Mouse (Mus musculus) hindbrain, postnatal 0 days (tissue): ENCODE data around the gene Gm18596. TPM values are rescaled to one million over a fixed set of nuclear protein-coding genes. Genes with fewer than 3 reads are reported as not detected.
A peak's percentile ranks its signal among the peaks of the same experiment; 100 is the strongest.
"Not testable (repeated sequence)": the region's sequence is repeated elsewhere in the genome, so short reads cannot be mapped to it uniquely, and the experiment has no call there.

ENCODE experiments used
- ATAC-seq: fragments of 200-750 bp; cut with Nextera tagmentation; 2 replicates; pipeline ENCODE4 v1.8.0; 2017; ENCODE audit warnings: mild to moderate bottlenecking, moderate TSS enrichment, moderate library complexity
- DNase-seq: peaks from one replicate; pipeline ENCODE4 v3.0.0-alpha.2; 2015; ENCODE audit warnings: low spot score
- H3K27ac ChIP-seq: fragments of 300-500 bp; sonication (generic); 2 replicates; pipeline ENCODE4 v1.5.1; 2014; ENCODE audit warnings: mild to moderate bottlenecking
- H3K27me3 ChIP-seq: fragments of 300-500 bp; sonication (generic); 2 replicates; pipeline ENCODE4 v1.6.1; 2014; ENCODE audit warnings: low read length, mixed read lengths; ENCODE audit not compliant: insufficient read depth
- H3K36me3 ChIP-seq: fragments of 300-500 bp; sonication (generic); 2 replicates; pipeline ENCODE4 v1.6.1; 2014; ENCODE audit warnings: low read length, mixed read lengths; ENCODE audit not compliant: insufficient read depth
- H3K4me1 ChIP-seq: fragments of 300-500 bp; sonication (generic); 2 replicates; pipeline ENCODE4 v1.6.1; 2014; ENCODE audit warnings: antibody characterized with exemption, low read length, mixed read lengths; ENCODE audit not compliant: insufficient read depth
- H3K4me2 ChIP-seq: fragments of 300-500 bp; sonication (generic); 2 replicates; pipeline ENCODE4 v1.6.1; 2014; ENCODE audit warnings: low read depth, mild to moderate bottlenecking, low read length, moderate library complexity, mixed read lengths
- H3K4me3 ChIP-seq: fragments of 300-500 bp; sonication (generic); 2 replicates; pipeline ENCODE4 v1.5.1; 2014; ENCODE audit warnings: low read length
- H3K9ac ChIP-seq: fragments of 300-500 bp; sonication (generic); replicated peaks from 2 replicates; pipeline ENCODE4 v1.6.1; 2014; ENCODE audit warnings: mild to moderate bottlenecking, low read length, moderate library complexity, mixed read lengths
- H3K9me3 ChIP-seq: fragments of 300-500 bp; sonication (generic); 2 replicates; pipeline ENCODE4 v1.6.1; 2016; ENCODE audit warnings: low read length, mixed read lengths
- CTCF ChIP-seq: IDR thresholded peaks from 2 replicates; pipeline ENCODE4 v1.5.1; 2016; ENCODE audit warnings: antibody characterized with exemption, control low read depth, low read depth
- WGBS: fragments of 180-500 bp; shearing (Covaris S2); extraction: QIAGEN DNeasy Blood & Tissue Kit; methylation state at CpG from one replicate; pipeline ENCODE4 v1.1.7; 2014; 5-methylcytosine and 5-hydroxymethylcytosine counted together
- polyA plus RNA-seq: library from polyadenylated mRNA; unstranded; fragments of >200 nt; fragmentation: Nextera tagmentation; extraction: Ambion mirVana; gene quantifications from 2 replicates; pipeline ENCODE4 v1.2.1, GENCODE M21; 2015
- total RNA-seq: library from RNA; depleted of rRNA; stranded (reverse); fragments of >200 nt; gene quantifications from 2 replicates; pipeline ENCODE4 v1.2.3, GENCODE M21; 2014

Gm18596 gene
- total and polyA plus RNA-seq, 2 experiments from 2014 or later: not detected

- WGBS: 95% methylated on average over 1 of the region's 1 CpGs
- ATAC-seq: no peak
- H3K36me3 ChIP-seq: no peaks in the 10 kb centered on the region
- H3K27ac ChIP-seq: no peak overlapping the region
- H3K4me3 ChIP-seq: no peak overlapping the region
- no peaks in the 10 kb centered on the region for H3K4me1 ChIP-seq
- no peak for DNase-seq
- H3K9me3 ChIP-seq: no peaks in the 10 kb centered on the region
- TF ChIP-seq CTCF: no peak
- no peak overlapping the region for H3K9ac ChIP-seq
- H3K27me3 ChIP-seq: no peaks in the 10 kb centered on the region
- no peak overlapping the region for H3K4me2 ChIP-seq
These were observed 6.5 kb downstream of the Gm18596 start for GRCm38 (mm10) chr10:77735928-77736327.

- Histone ChIP-seq H3K4me2 (no peak overlapping the region), H3K4me1 (no peaks in the 10 kb centered on the region), H3K27ac (no peak overlapping the region), H3K4me3 (no peak overlapping the region), H3K27me3 (no peaks in the 10 kb centered on the region), H3K36me3 (no peaks in the 10 kb centered on the region), H3K9ac (no peak overlapping the region), H3K9me3 (no peaks in the 10 kb centered on the region)
- no peak for DNase-seq
- ATAC-seq: no peak
- TF ChIP-seq CTCF: peak; percentile 34
- WGBS: 55% methylated on average over 4 of the region's 4 CpGs
These were observed 13.2 kb downstream of the Gm18596 start for GRCm38 (mm10) chr10:77729241-77729640.

GRCm38 (mm10) chr10:77728280-77728679 lies 14.2 kb downstream of the Gm18596 start:
- Histone ChIP-seq H3K9me3 (no peaks in the 10 kb centered on the region), H3K4me3 (no peak overlapping the region), H3K4me1 (no peaks in the 10 kb centered on the region), H3K27ac (no peak overlapping the region), H3K4me2 (no peak overlapping the region), H3K36me3 (no peaks in the 10 kb centered on the region), H3K9ac (no peak overlapping the region), H3K27me3 (no peaks in the 10 kb centered on the region)
- TF ChIP-seq CTCF: peak; percentile 28
- no peak for DNase-seq
- WGBS: 68% methylated on average over 4 of the region's 4 CpGs
- ATAC-seq: no peak

- no peak for DNase-seq
- no peaks in the 10 kb centered on the region for H3K4me1 ChIP-seq
- no peak within 1 kb of the TSS for H3K9ac ChIP-seq
- H3K27me3 ChIP-seq: no peaks in the 10 kb centered on the region
- H3K27ac ChIP-seq: no peak within 1 kb of the TSS
- H3K36me3 ChIP-seq: no peaks in the 10 kb centered on the region
- 22% methylated on average over 3 of the region's 3 CpGs for WGBS
- no peaks in the 10 kb centered on the region for H3K9me3 ChIP-seq
- no peak for ATAC-seq
- no peak within 1 kb of the TSS for H3K4me2 ChIP-seq
- H3K4me3 ChIP-seq: no peak within 1 kb of the TSS
- no peak for TF ChIP-seq CTCF
These were observed 16.3 kb downstream of the Gm18596 start, which contains the start of gene Gm10100 for GRCm38 (mm10) chr10:77726186-77726585. TSS of gene Gm10100 (plus strand) at chr10:77726486.

- Histone ChIP-seq H3K4me2 (no peak overlapping the region), H3K9ac (no peak overlapping the region), H3K27me3 (no peaks in the 10 kb centered on the region), H3K27ac (no peak overlapping the region), H3K4me1 (no peaks in the 10 kb centered on the region), H3K4me3 (no peak overlapping the region), H3K36me3 (no peaks in the 10 kb centered on the region), H3K9me3 (0 out of 2 replicates have a peak, but pooled peaks cover 2% of the 10 kb centered on the region)
- no peak for TF ChIP-seq CTCF
- ATAC-seq (no peak), DNase-seq (no peak)
- 76% methylated on average over 8 of the region's 8 CpGs for WGBS
These were observed 17.6 kb downstream of the Gm18596 start for GRCm38 (mm10) chr10:77724855-77725254.

- H3K9me3 ChIP-seq, H3K4me2 ChIP-seq, DNase-seq, ATAC-seq, H3K27ac ChIP-seq, H3K27me3 ChIP-seq, H3K4me3 ChIP-seq, H3K4me1 ChIP-seq, H3K36me3 ChIP-seq, H3K9ac ChIP-seq: not testable (repeated sequence)
- 89% methylated on average over 1 of the region's 1 CpGs for WGBS
These were observed 22.1 kb downstream of the Gm18596 start, which contains the start of gene Krtap12-1 for GRCm38 (mm10) chr10:77720299-77720698. TSS of gene Krtap12-1 (plus strand) at chr10:77720599.

GRCm38 (mm10) chr10:77715507-77715906 lies 26.9 kb downstream of the Gm18596 start, which contains the start of gene Gm10142:
TSS of gene Gm10142 (plus strand) at chr10:77715807.
- WGBS: 88% methylated on average over 1 of the region's 1 CpGs
- Histone ChIP-seq H3K4me1 (no peaks in the 10 kb centered on the region), H3K27ac (no peak within 1 kb of the TSS), H3K36me3 (no peaks in the 10 kb centered on the region), H3K9ac (no peak within 1 kb of the TSS), H3K4me3 (no peak within 1 kb of the TSS), H3K27me3 (no peaks in the 10 kb centered on the region), H3K9me3 (0 out of 2 replicates have a peak, but pooled peaks cover 2% of the 10 kb centered on the region), H3K4me2 (no peak within 1 kb of the TSS)
- DNase-seq: no peak
- ATAC-seq: no peak
- TF ChIP-seq CTCF: no peak
